Mouse (Mus musculus) limb, embryonic 12.5 days (tissue): ENCODE results near the gene Dusp2. TPM values are rescaled to one million over a fixed set of nuclear protein-coding genes. Genes with fewer than 3 reads are reported as not detected.
"Not testable (repeated sequence)": the region's sequence is repeated elsewhere in the genome, so short reads cannot be mapped to it uniquely, and the experiment has no call there.

ENCODE experiments used
- ATAC-seq: fragments of 200-750 bp; cut with Nextera tagmentation; 2 replicates; pipeline ENCODE4 v1.8.0; 2017; ENCODE audit warnings: low read depth, moderate TSS enrichment; ENCODE audit not compliant: insufficient number of reproducible peaks, insufficient read depth, low FRiP score, low TSS enrichment
- H3K27ac ChIP-seq: fragments of 300-500 bp; sonication (generic); 2 replicates; pipeline ENCODE4 v1.5.1; 2016; ENCODE audit warnings: mild to moderate bottlenecking, moderate library complexity
- H3K27me3 ChIP-seq: fragments of 300-500 bp; sonication (generic); 2 replicates; pipeline ENCODE4 v1.6.1; 2016; ENCODE audit warnings: mild to moderate bottlenecking, moderate library complexity
- H3K36me3 ChIP-seq: fragments of 300-500 bp; sonication (generic); 2 replicates; pipeline ENCODE4 v1.6.1; 2016; ENCODE audit warnings: mild to moderate bottlenecking, moderate library complexity
- H3K4me1 ChIP-seq: fragments of 300-500 bp; sonication (generic); replicated peaks from 2 replicates; pipeline ENCODE4 v1.6.1; 2016
- H3K4me2 ChIP-seq: fragments of 300-500 bp; sonication (generic); 2 replicates; pipeline ENCODE4 v1.6.1; 2016; ENCODE audit warnings: mild to moderate bottlenecking, moderate library complexity
- H3K4me3 ChIP-seq: fragments of 300-500 bp; sonication (generic); replicated peaks from 2 replicates; pipeline ENCODE4 v1.5.1; 2016; ENCODE audit warnings: mild to moderate bottlenecking
- H3K9ac ChIP-seq: fragments of 300-500 bp; sonication (generic); replicated peaks from 2 replicates; pipeline ENCODE4 v1.6.1; 2016; ENCODE audit warnings: mild to moderate bottlenecking, moderate library complexity
- H3K9me3 ChIP-seq: fragments of 300-500 bp; sonication (generic); 2 replicates; pipeline ENCODE4 v1.6.1; 2016; ENCODE audit warnings: mild to moderate bottlenecking, moderate library complexity
- WGBS: fragments of 180-500 bp; shearing (Covaris S2); methylation state at CpG from one replicate; pipeline ENCODE4 v1.1.7; 2016; 5-methylcytosine and 5-hydroxymethylcytosine counted together
- polyA plus RNA-seq: library from polyadenylated mRNA; unstranded; fragments of >200 nt; fragmentation: Nextera tagmentation; extraction: Ambion mirVana; gene quantifications from 2 replicates; pipeline ENCODE4 v1.2.1, GENCODE M21; 2016

Dusp2 gene
- 6.5 and 7.0 TPM in 2 replicates for polyA plus RNA-seq

- peak within 1 kb of the TSS; percentile 66 for H3K9ac ChIP-seq
- no peak within 1 kb of the TSS for H3K27ac ChIP-seq
- peaks cover 50% of the 10 kb centered on the region for H3K27me3 ChIP-seq
- H3K9me3 ChIP-seq = no peaks in the 10 kb centered on the region
- ATAC-seq = peak; percentile 33; the same call in 1 of the 2 replicates
- WGBS = under 1% methylated on average over 76 of the region's 76 CpGs
- no peaks in the 10 kb centered on the region for H3K36me3 ChIP-seq
- H3K4me3 ChIP-seq = peak within 1 kb of the TSS; percentile 55
- peaks cover 17% of the 10 kb centered on the region for H3K4me1 ChIP-seq
- H3K4me2 ChIP-seq = peak within 1 kb of the TSS; percentile 97
These were observed at the start of gene Dusp2 for GRCm38 (mm10) chr2:127335767-127336496. Gene Dusp2 (plus strand): TSS chr2:127336159.

GRCm38 (mm10) chr2:127292250-127292649 is 43.7 kb upstream of the Dusp2 start:
- WGBS = 82% methylated on average over 4 of the region's 4 CpGs
- Histone ChIP-seq H3K9me3 (no peaks in the 10 kb centered on the region), H3K36me3 (peaks cover 86% of the 10 kb centered on the region)

GRCm38 (mm10) chr2:127297001-127297805 is 38.8 kb upstream of the Dusp2 start:
- peaks cover 88% of the 10 kb centered on the region for H3K36me3 ChIP-seq
- WGBS = 93% methylated on average over 7 of the region's 7 CpGs
- H3K27ac ChIP-seq = no peak overlapping the region

More at GRCm38 (mm10) chr2:127292250-127292649, 43.7 kb upstream of the Dusp2 start:
- ATAC-seq = no peak
- no peaks in the 10 kb centered on the region for H3K27me3 ChIP-seq
- H3K4me1 ChIP-seq = no peaks in the 10 kb centered on the region
- H3K4me3 ChIP-seq = no peak overlapping the region
- no peak overlapping the region for H3K27ac ChIP-seq
- no peak overlapping the region for H3K9ac ChIP-seq
- H3K4me2 ChIP-seq = no peak overlapping the region

GRCm38 (mm10) chr2:127298056-127298455 is 37.9 kb upstream of the Dusp2 start:
- Histone ChIP-seq H3K9ac (no peak overlapping the region), H3K9me3 (no peaks in the 10 kb centered on the region), H3K36me3 (peaks cover 79% of the 10 kb centered on the region), H3K4me3 (no peak overlapping the region), H3K27ac (0 out of 2 replicates have a peak overlapping the region, but pooled peaks have one; percentile 3), H3K4me2 (no peak overlapping the region), H3K27me3 (no peaks in the 10 kb centered on the region), H3K4me1 (no peaks in the 10 kb centered on the region; the same call in 1 of the 2 replicates)
- no peak for ATAC-seq
- WGBS = 95% methylated on average over 1 of the region's 1 CpGs

More at GRCm38 (mm10) chr2:127297001-127297805, 38.8 kb upstream of the Dusp2 start:
- H3K4me2 ChIP-seq = no peak overlapping the region
- no peaks in the 10 kb centered on the region; the same call in 1 of the 2 replicates for H3K4me1 ChIP-seq
- no peaks in the 10 kb centered on the region for H3K27me3 ChIP-seq
- no peak overlapping the region for H3K4me3 ChIP-seq
- no peak for ATAC-seq
- no peak overlapping the region for H3K9ac ChIP-seq
- no peaks in the 10 kb centered on the region for H3K9me3 ChIP-seq

- WGBS = 84% methylated on average over 3 of the region's 3 CpGs
These were observed 35.3 kb upstream of the Dusp2 start for GRCm38 (mm10) chr2:127300701-127301100.

GRCm38 (mm10) chr2:127301883-127302282 is 34.1 kb upstream of the Dusp2 start:
- ATAC-seq = no peak
- Histone ChIP-seq H3K9ac (no peak overlapping the region), H3K27me3 (no peaks in the 10 kb centered on the region), H3K4me3 (no peak overlapping the region), H3K4me1 (no peaks in the 10 kb centered on the region; the same call in 1 of the 2 replicates), H3K27ac (no peak overlapping the region), H3K4me2 (no peak overlapping the region), H3K9me3 (no peaks in the 10 kb centered on the region), H3K36me3 (peaks cover 43% of the 10 kb centered on the region)
- WGBS = 89% methylated on average over 3 of the region's 3 CpGs

More at GRCm38 (mm10) chr2:127300701-127301100, 35.3 kb upstream of the Dusp2 start:
- no peaks in the 10 kb centered on the region; the same call in 1 of the 2 replicates for H3K4me1 ChIP-seq
- no peak overlapping the region for H3K4me2 ChIP-seq
- no peaks in the 10 kb centered on the region for H3K9me3 ChIP-seq
- H3K9ac ChIP-seq = no peak overlapping the region
- no peak overlapping the region for H3K4me3 ChIP-seq
- no peak overlapping the region for H3K27ac ChIP-seq
- H3K27me3 ChIP-seq = no peaks in the 10 kb centered on the region
- H3K36me3 ChIP-seq = peaks cover 55% of the 10 kb centered on the region
- ATAC-seq = no peak

GRCm38 (mm10) chr2:127304192-127304591 is 31.8 kb upstream of the Dusp2 start:
- H3K4me2 ChIP-seq, H3K27ac ChIP-seq, H3K9ac ChIP-seq, H3K4me3 ChIP-seq, H3K27me3 ChIP-seq, ATAC-seq, H3K4me1 ChIP-seq, H3K9me3 ChIP-seq: not testable (repeated sequence)
- 94% methylated on average over 4 of the region's 4 CpGs for WGBS
- H3K36me3 ChIP-seq = peaks cover 20% of the 10 kb centered on the region

- WGBS = 79% methylated on average over 3 of the region's 3 CpGs
- H3K27me3 ChIP-seq = no peaks in the 10 kb centered on the region
- no peak overlapping the region for H3K9ac ChIP-seq
- no peaks in the 10 kb centered on the region for H3K4me1 ChIP-seq
- no peak overlapping the region for H3K4me3 ChIP-seq
- H3K9me3 ChIP-seq = no peaks in the 10 kb centered on the region
- H3K4me2 ChIP-seq = no peak overlapping the region
- no peak overlapping the region for H3K27ac ChIP-seq
- H3K36me3 ChIP-seq = peaks cover 15% of the 10 kb centered on the region
- ATAC-seq = no peak
These were observed 31.2 kb upstream of the Dusp2 start for GRCm38 (mm10) chr2:127304609-127305210.

- H3K9me3 ChIP-seq = no peaks in the 10 kb centered on the region
- no peak for ATAC-seq
- H3K27me3 ChIP-seq = no peaks in the 10 kb centered on the region
- peaks cover under 1% of the 10 kb centered on the region; the same call in 1 of the 2 replicates for H3K36me3 ChIP-seq
- no peak overlapping the region for H3K9ac ChIP-seq
- H3K4me2 ChIP-seq = no peak overlapping the region
- no peak overlapping the region for H3K4me3 ChIP-seq
- no peaks in the 10 kb centered on the region for H3K4me1 ChIP-seq
- no peak overlapping the region for H3K27ac ChIP-seq
These were observed 29.8 kb upstream of the Dusp2 start for GRCm38 (mm10) chr2:127306123-127306522.

- no peaks in the 10 kb centered on the region for H3K9me3 ChIP-seq
- WGBS = 37% methylated on average over 3 of the region's 3 CpGs
- no peaks in the 10 kb centered on the region for H3K4me1 ChIP-seq
- ATAC-seq = no peak
- no peak overlapping the region for H3K9ac ChIP-seq
- no peaks in the 10 kb centered on the region for H3K27me3 ChIP-seq
- H3K4me3 ChIP-seq = no peak overlapping the region
- no peak overlapping the region for H3K4me2 ChIP-seq
- no peaks in the 10 kb centered on the region for H3K36me3 ChIP-seq
- H3K27ac ChIP-seq = no peak overlapping the region
These were observed 28.8 kb upstream of the Dusp2 start for GRCm38 (mm10) chr2:127307179-127307578.

GRCm38 (mm10) chr2:127308660-127309059 is 27.3 kb upstream of the Dusp2 start:
- no peak overlapping the region for H3K9ac ChIP-seq
- no peak overlapping the region for H3K4me3 ChIP-seq
- no peaks in the 10 kb centered on the region for H3K36me3 ChIP-seq
- no peaks in the 10 kb centered on the region for H3K9me3 ChIP-seq
- H3K27me3 ChIP-seq = no peaks in the 10 kb centered on the region
- no peak overlapping the region for H3K4me2 ChIP-seq
- 90% methylated on average over 2 of the region's 2 CpGs for WGBS
- ATAC-seq = no peak
- no peak overlapping the region for H3K27ac ChIP-seq
- no peaks in the 10 kb centered on the region for H3K4me1 ChIP-seq
